Mouse (Mus musculus) limb, embryonic 12.5 days (tissue): ENCODE results near the gene Ldb2. TPM values are rescaled to one million over a fixed set of nuclear protein-coding genes. Genes with fewer than 3 reads are reported as not detected.
A peak's percentile ranks its signal among the peaks of the same experiment; 100 is the strongest.

Experiments
- ATAC-seq: fragments of 200-750 bp; cut with Nextera tagmentation; 2 replicates; pipeline ENCODE4 v1.8.0; 2017; ENCODE audit warnings: low read depth, moderate TSS enrichment; ENCODE audit not compliant: insufficient number of reproducible peaks, insufficient read depth, low FRiP score, low TSS enrichment
- H3K27ac ChIP-seq: fragments of 300-500 bp; sonication (generic); 2 replicates; pipeline ENCODE4 v1.5.1; 2016; ENCODE audit warnings: mild to moderate bottlenecking, moderate library complexity
- H3K27me3 ChIP-seq: fragments of 300-500 bp; sonication (generic); 2 replicates; pipeline ENCODE4 v1.6.1; 2016; ENCODE audit warnings: mild to moderate bottlenecking, moderate library complexity
- H3K36me3 ChIP-seq: fragments of 300-500 bp; sonication (generic); 2 replicates; pipeline ENCODE4 v1.6.1; 2016; ENCODE audit warnings: mild to moderate bottlenecking, moderate library complexity
- H3K4me1 ChIP-seq: fragments of 300-500 bp; sonication (generic); replicated peaks from 2 replicates; pipeline ENCODE4 v1.6.1; 2016
- H3K4me2 ChIP-seq: fragments of 300-500 bp; sonication (generic); 2 replicates; pipeline ENCODE4 v1.6.1; 2016; ENCODE audit warnings: mild to moderate bottlenecking, moderate library complexity
- H3K4me3 ChIP-seq: fragments of 300-500 bp; sonication (generic); replicated peaks from 2 replicates; pipeline ENCODE4 v1.5.1; 2016; ENCODE audit warnings: mild to moderate bottlenecking
- H3K9ac ChIP-seq: fragments of 300-500 bp; sonication (generic); replicated peaks from 2 replicates; pipeline ENCODE4 v1.6.1; 2016; ENCODE audit warnings: mild to moderate bottlenecking, moderate library complexity
- H3K9me3 ChIP-seq: fragments of 300-500 bp; sonication (generic); 2 replicates; pipeline ENCODE4 v1.6.1; 2016; ENCODE audit warnings: mild to moderate bottlenecking, moderate library complexity
- WGBS: fragments of 180-500 bp; shearing (Covaris S2); methylation state at CpG from one replicate; pipeline ENCODE4 v1.1.7; 2016; 5-methylcytosine and 5-hydroxymethylcytosine counted together
- polyA plus RNA-seq: library from polyadenylated mRNA; unstranded; fragments of >200 nt; fragmentation: Nextera tagmentation; extraction: Ambion mirVana; gene quantifications from 2 replicates; pipeline ENCODE4 v1.2.1, GENCODE M21; 2016

The Ldb2 gene
- polyA plus RNA-seq, 1 experiment from 2014 or later = 41.7 TPM

- H3K4me3 ChIP-seq = no peak overlapping the region
- no peaks in the 10 kb centered on the region for H3K9me3 ChIP-seq
- no peak for ATAC-seq
- H3K4me1 ChIP-seq = no peaks in the 10 kb centered on the region
- no peak overlapping the region for H3K27ac ChIP-seq
- no peak overlapping the region for H3K9ac ChIP-seq
- H3K27me3 ChIP-seq = no peaks in the 10 kb centered on the region
- H3K4me2 ChIP-seq = no peak overlapping the region
- no peaks in the 10 kb centered on the region for H3K36me3 ChIP-seq
- 87% methylated on average over 4 of the region's 4 CpGs for WGBS
Observed at GRCm38 (mm10) chr5:44495092-44495491, 304.4 kb downstream of the Ldb2 start.

- Histone ChIP-seq H3K36me3 (no peaks in the 10 kb centered on the region), H3K9me3 (no peaks in the 10 kb centered on the region), H3K4me1 (no peaks in the 10 kb centered on the region), H3K27ac (no peak overlapping the region), H3K27me3 (no peaks in the 10 kb centered on the region), H3K4me2 (no peak overlapping the region), H3K9ac (no peak overlapping the region), H3K4me3 (no peak overlapping the region)
- no peak for ATAC-seq
- WGBS = 73% methylated on average over 9 of the region's 9 CpGs
Observed at GRCm38 (mm10) chr5:44494133-44494532, 305.3 kb downstream of the Ldb2 start.

- H3K9ac ChIP-seq = no peak overlapping the region
- no peaks in the 10 kb centered on the region for H3K36me3 ChIP-seq
- 96% methylated on average over 1 of the region's 1 CpGs for WGBS
- H3K4me3 ChIP-seq = no peak overlapping the region
- H3K27me3 ChIP-seq = no peaks in the 10 kb centered on the region
- no peak overlapping the region for H3K4me2 ChIP-seq
- H3K9me3 ChIP-seq = no peaks in the 10 kb centered on the region
- H3K27ac ChIP-seq = no peak overlapping the region
- H3K4me1 ChIP-seq = no peaks in the 10 kb centered on the region
- no peak for ATAC-seq
Observed at GRCm38 (mm10) chr5:44491526-44491925, 308.0 kb downstream of the Ldb2 start.

- WGBS = 88% methylated on average over 6 of the region's 6 CpGs
- Histone ChIP-seq H3K9ac (no peak overlapping the region), H3K4me3 (no peak overlapping the region), H3K4me2 (no peak overlapping the region), H3K4me1 (no peaks in the 10 kb centered on the region), H3K27ac (no peak overlapping the region), H3K9me3 (no peaks in the 10 kb centered on the region), H3K36me3 (no peaks in the 10 kb centered on the region), H3K27me3 (no peaks in the 10 kb centered on the region)
- ATAC-seq = no peak
Observed at GRCm38 (mm10) chr5:44490462-44490861, 309.0 kb downstream of the Ldb2 start.

- 70% methylated on average over 11 of the region's 11 CpGs for WGBS
- Histone ChIP-seq H3K9ac (no peak overlapping the region), H3K36me3 (no peaks in the 10 kb centered on the region), H3K4me3 (no peak overlapping the region), H3K27me3 (no peaks in the 10 kb centered on the region), H3K4me1 (peaks cover 28% of the 10 kb centered on the region), H3K27ac (no peak overlapping the region), H3K4me2 (no peak overlapping the region), H3K9me3 (no peaks in the 10 kb centered on the region)
- no peak for ATAC-seq
Observed at GRCm38 (mm10) chr5:44483426-44484106, 315.9 kb downstream of the Ldb2 start.

- Histone ChIP-seq H3K4me1 (peaks cover 30% of the 10 kb centered on the region), H3K27ac (no peak overlapping the region), H3K9ac (no peak overlapping the region), H3K36me3 (no peaks in the 10 kb centered on the region), H3K9me3 (no peaks in the 10 kb centered on the region), H3K4me3 (no peak overlapping the region), H3K4me2 (no peak overlapping the region), H3K27me3 (no peaks in the 10 kb centered on the region; the same call in 1 of the 2 replicates)
- WGBS = 72% methylated on average over 4 of the region's 4 CpGs
- ATAC-seq = no peak
Observed at GRCm38 (mm10) chr5:44481406-44481805, 318.1 kb downstream of the Ldb2 start.

- Histone ChIP-seq H3K36me3 (no peaks in the 10 kb centered on the region), H3K4me3 (no peak overlapping the region), H3K27me3 (no peaks in the 10 kb centered on the region; the same call in 1 of the 2 replicates), H3K4me1 (peaks cover 24% of the 10 kb centered on the region), H3K9me3 (no peaks in the 10 kb centered on the region), H3K9ac (no peak overlapping the region), H3K27ac (no peak overlapping the region), H3K4me2 (no peak overlapping the region)
- whole genome bisulfite sequencing = 20% methylated on average over 4 of the region's 4 CpGs
- ATAC-seq = peak; percentile 15; the same call in 1 of the 2 replicates
Observed at GRCm38 (mm10) chr5:44476356-44476755, 323.1 kb downstream of the Ldb2 start.

- no peak overlapping the region for H3K9ac ChIP-seq
- 97% methylated on average over 1 of the region's 1 CpGs for WGBS
- H3K4me2 ChIP-seq = no peak overlapping the region
- ATAC-seq = no peak
- H3K4me3 ChIP-seq = no peak overlapping the region
- H3K36me3 ChIP-seq = no peaks in the 10 kb centered on the region
- no peaks in the 10 kb centered on the region for H3K9me3 ChIP-seq
- no peaks in the 10 kb centered on the region; the same call in 1 of the 2 replicates for H3K27me3 ChIP-seq
- peaks cover 15% of the 10 kb centered on the region for H3K4me1 ChIP-seq
- no peak overlapping the region for H3K27ac ChIP-seq
Observed at GRCm38 (mm10) chr5:44475543-44475942, 323.9 kb downstream of the Ldb2 start.

- 0 out of 2 replicates have a peak, but pooled peaks cover 8% of the 10 kb centered on the region for H3K4me1 ChIP-seq
- no peaks in the 10 kb centered on the region; the same call in 1 of the 2 replicates for H3K27me3 ChIP-seq
- 0 out of 2 replicates have a peak, but pooled peaks cover 3% of the 10 kb centered on the region for H3K36me3 ChIP-seq
- no peak overlapping the region for H3K9ac ChIP-seq
- no peak overlapping the region for H3K27ac ChIP-seq
- WGBS = 65% methylated on average over 10 of the region's 10 CpGs
- no peaks in the 10 kb centered on the region for H3K9me3 ChIP-seq
- no peak for ATAC-seq
- no peak overlapping the region for H3K4me2 ChIP-seq
- no peak overlapping the region for H3K4me3 ChIP-seq
Observed at GRCm38 (mm10) chr5:44473857-44474762, 325.4 kb downstream of the Ldb2 start.

GRCm38 (mm10) chr5:44465238-44465637 is 334.2 kb downstream of the Ldb2 start:
- Histone ChIP-seq H3K4me1 (no peaks in the 10 kb centered on the region), H3K4me3 (no peak overlapping the region), H3K9me3 (no peaks in the 10 kb centered on the region), H3K9ac (no peak overlapping the region), H3K27me3 (no peaks in the 10 kb centered on the region), H3K4me2 (no peak overlapping the region), H3K27ac (no peak overlapping the region), H3K36me3 (0 out of 2 replicates have a peak, but pooled peaks cover under 1% of the 10 kb centered on the region)
- ATAC-seq = no peak
- 79% methylated on average over 4 of the region's 4 CpGs for WGBS
